1 mouse cellular context compared by ENCODE assay signal in the genomic region with DNA sequence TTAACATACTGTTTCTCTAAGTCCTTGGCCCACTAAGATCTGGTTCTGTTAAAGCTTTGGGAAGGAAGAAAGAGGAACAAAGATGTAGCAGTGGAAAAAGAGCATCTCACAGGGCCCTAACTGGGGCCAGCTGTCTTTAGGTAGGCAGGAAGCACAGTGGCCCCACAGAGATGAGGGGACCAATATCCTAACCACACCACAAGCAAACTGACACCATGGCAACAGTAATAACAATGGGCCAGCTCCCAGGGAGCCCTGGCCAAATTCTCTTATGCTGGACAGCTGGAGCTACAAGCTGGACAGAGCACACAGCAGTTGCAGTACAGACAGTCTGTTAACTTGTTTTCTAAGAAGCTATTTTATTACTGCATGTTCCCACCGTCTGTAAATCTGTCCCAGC.
A peak's percentile ranks its signal among the peaks of the same experiment; 100 is the strongest.
TF ChIP-seq lines count a peak whose summit lies in the region.

No protein-coding gene starts in this region.

TF ChIP-seq in CH12.LX, 34 proteins besides CTCF, POLR2A, EP300 and RAD21:
- peak; percentile 10; the same call in 1 of the 2 replicates for TF ChIP-seq ELF1 (IDR thresholded peaks at IDR 0.05; ENCODE audit: low read depth, low read length)
- TF ChIP-seq ETS1 (conservative IDR thresholded peaks at IDR 0.05; ENCODE audit: low read depth, low read length), result peak; percentile 52
- TF ChIP-seq TCF12 (IDR thresholded peaks at IDR 0.05; ENCODE audit: low read depth, low read length), result peak; percentile 50; the same call in 1 of the 2 replicates
- no peak for TF ChIP-seq CHD2 (IDR thresholded peaks at IDR 0.05; ENCODE audit: low read length)
- TF ChIP-seq ZKSCAN1 (IDR thresholded peaks at IDR 0.05; ENCODE audit: borderline replicate concordance, low read depth, low read length), result no peak
- peak; percentile 57; the same call in 1 of the 2 replicates for TF ChIP-seq IRF4 (IDR thresholded peaks at IDR 0.05; ENCODE audit: low read depth, low read length)
- 0 out of 2 replicates have a peak, but pooled peaks have one; percentile 29 for TF ChIP-seq MXI1 (IDR thresholded peaks at IDR 0.05; ENCODE audit: low read depth, low read length)
- TF ChIP-seq SIN3A (IDR thresholded peaks at IDR 0.05; ENCODE audit: low read length), result peak; percentile 53; the same call in 1 of the 2 replicates
- TF ChIP-seq HCFC1 (IDR thresholded peaks at IDR 0.05; ENCODE audit: low read depth, low read length), result no peak
- TF ChIP-seq RCOR1 (conservative IDR thresholded peaks at IDR 0.05; ENCODE audit: low read depth, low read length), result 0 out of 2 replicates have a peak, but pooled peaks have one; percentile 37
- no peak for TF ChIP-seq TBP (conservative IDR thresholded peaks at IDR 0.05; ENCODE audit: low read depth, low read length)
TF ChIP-seq in CH12.LX: peak in this region for 7.
